20 mouse cellular contexts compared by ENCODE assay signal in genomic region chr17:15445421-15445820, GRCm38 (mm10). TPM values are rescaled to one million over a fixed set of nuclear protein-coding genes. Genes with fewer than 3 reads are reported as not detected.
DNase-seq lines count a peak whose midpoint lies in the region; TF ChIP-seq lines count a peak whose summit lies in the region.
"Had no signal": no experiment of that assay in that cellular context is flagged by ENCODE, and none has a peak within 500 bp of the region (broad histone marks: within the 10 kb centered on the region; RNA-seq: fewer than 3 reads in every experiment).

No protein-coding gene starts in this region.

- intact Hi-C loops in heart, postnatal 36 days (cut with DNase I): no loop called here

- no peaks in the 10 kb centered on the region for H3K36me3 ChIP-seq in heart, embryonic 10.5 days
- H3K36me3 ChIP-seq in thymus, adult 2 months (ENCODE audit: control insufficient read depth, insufficient read depth, low read length): no peaks in the 10 kb centered on the region
- H3K36me3 ChIP-seq: G1E had no signal

- no peak for TF ChIP-seq CTCF in thymus, adult 2 months (IDR thresholded peaks at IDR 0.05; ENCODE audit: borderline replicate concordance, control insufficient read depth, extremely low read depth, insufficient read depth, low read length, poor library complexity)

- peaks cover 14% of the 10 kb centered on the region for H3K4me1 ChIP-seq in heart, embryonic 10.5 days
- H3K4me1 ChIP-seq in thymus, adult 2 months (replicated peaks; ENCODE audit: control insufficient read depth, insufficient read depth, low read length): peaks cover 23% of the 10 kb centered on the region

- DNase-seq in heart, adult 11 months: peak; percentile 78
- no peak for DNase-seq in heart, adult 8-10 months (ENCODE audit: low spot score)
- DNase-seq in heart, embryonic 10.5 days (ENCODE audit: low spot score): peak; percentile 57
- DNase-seq in heart, postnatal 36 days: no peak
- DNase-seq in thymus, postnatal 0 days (ENCODE audit: low spot score): peak; percentile 52
- no peak for DNase-seq in thymus, postnatal 36 days
- DNase-seq in thymus, postnatal 4 days: peak; percentile 22
- no peak for DNase-seq in thymus, adult 2 months
- DNase-seq: adrenal gland, adult 2 months; adrenal gland, adult 8-10 months; adrenal gland, postnatal 10 days; adrenal gland, postnatal 14 days; adrenal gland, postnatal 25 days; adrenal gland, postnatal 36 days; B cell, adult 2 months; cerebellum, adult 11 months; cerebellum, adult 11-12 months had no signal

- H3K27me3 ChIP-seq in heart, embryonic 10.5 days (ENCODE audit: insufficient read depth, poor library complexity, severe bottlenecking): no peaks in the 10 kb centered on the region
- H3K27me3 ChIP-seq in thymus, adult 2 months (ENCODE audit: control insufficient read depth, insufficient read depth, low read length): no peaks in the 10 kb centered on the region
- H3K27me3 ChIP-seq: CH12.LX, Patski had no signal

- no peak overlapping the region for H3K4me3 ChIP-seq in heart, embryonic 10.5 days
- H3K4me3 ChIP-seq in thymus, adult 2 months (ENCODE audit: control insufficient read depth, insufficient read depth, low read length): no peak overlapping the region

- H3K27ac ChIP-seq in heart, embryonic 10.5 days: no peak overlapping the region
- H3K27ac ChIP-seq in thymus, adult 2 months (ENCODE audit: control insufficient read depth, insufficient read depth, low read length): no peak overlapping the region

- no peaks in the 10 kb centered on the region for H3K9me3 ChIP-seq in heart, embryonic 10.5 days
- H3K9me3 ChIP-seq: G1E had no signal

- WGBS in heart, embryonic 10.5 days: 62% methylated on average over 3 of the region's 3 CpGs
- 44% methylated on average over 3 of the region's 3 CpGs for WGBS in thymus, adult 2 months

- no peak for TF ChIP-seq POLR2A in thymus, adult 2 months (IDR thresholded peaks at IDR 0.05; ENCODE audit: control insufficient read depth, extremely low read depth, insufficient read depth, low read length, poor library complexity)

RNA-seq across cellular contexts. Expression of gene Fam120b, which starts 49.4 kb away (rescaled TPM):
- total RNA-seq in heart, adult 8-10 months (2022): 10 to 100 TPM; 11.2 to 14.7 (median 14.2) TPM
- 17.2 and 20.0 TPM in 2 replicates for polyA plus RNA-seq in heart, embryonic 10.5 days (2016; fragmentation: Nextera tagmentation; extraction: Ambion mirVana)
- 10 to 100 TPM; 11.4 to 11.9 TPM for total RNA-seq in heart, postnatal 36 days (2021)
- polyA plus RNA-seq in thymus, postnatal 0 days (2015; fragmentation: Nextera tagmentation; extraction: Ambion mirVana): 16.2 and 17.2 TPM in 2 replicates
- 13.0 and 13.2 TPM in 2 replicates for polyA plus RNA-seq in thymus, adult 2 months (2012; rRNA removed)

RNA-seq across cellular contexts. Expression of gene Psmb1, which starts 54.1 kb away (rescaled TPM):
- total RNA-seq in heart, adult 8-10 months (2022): 100 to 1,000 TPM; 115 to 133 (median 121) TPM
- polyA plus RNA-seq in heart, embryonic 10.5 days (2016; fragmentation: Nextera tagmentation; extraction: Ambion mirVana): 257 and 267 TPM in 2 replicates
- total RNA-seq in heart, postnatal 36 days (2021): 100 to 1,000 TPM; 123 to 127 TPM
- 334 and 336 TPM in 2 replicates for polyA plus RNA-seq in thymus, postnatal 0 days (2015; fragmentation: Nextera tagmentation; extraction: Ambion mirVana)
- polyA plus RNA-seq in thymus, adult 2 months (2012; rRNA removed): 139 and 164 TPM in 2 replicates

RNA-seq across cellular contexts. Expression of gene Tbp, which starts 54.3 kb away (rescaled TPM):
- 10 to 100 TPM in 2 of 4 experiments, 1 to 10 TPM in 2; 8.4 to 11.2 (median 9.4) TPM for total RNA-seq in heart, adult 8-10 months (2022)
- polyA plus RNA-seq in heart, embryonic 10.5 days (2016; fragmentation: Nextera tagmentation; extraction: Ambion mirVana): 34.4 and 45.1 TPM in 2 replicates
- total RNA-seq in heart, postnatal 36 days (2021): 10 to 100 TPM in 1 of 2 experiments, 1 to 10 TPM in 1; 8.2 to 12.8 TPM
- polyA plus RNA-seq in thymus, postnatal 0 days (2015; fragmentation: Nextera tagmentation; extraction: Ambion mirVana): 49.9 and 51.9 TPM in 2 replicates
- 114 and 128 TPM in 2 replicates for polyA plus RNA-seq in thymus, adult 2 months (2012; rRNA removed)

Comparison
In these comparisons a context has a peak if more than half of its experiments do, and no peak if none do; other contexts are left out.
1. DNase-seq: peak in heart, adult 11 months (single experiment), heart, embryonic 10.5 days (single experiment), thymus, postnatal 0 days (single experiment) and thymus, postnatal 4 days (single experiment); none in heart, adult 8-10 months (single experiment), heart, postnatal 36 days (0 of 2), thymus, postnatal 36 days (0 of 2) and thymus, adult 2 months (single experiment).